Mouse (Mus musculus): Measurements from ENCODE around the gene Mgrn1.

The Mgrn1 gene

DNA sequence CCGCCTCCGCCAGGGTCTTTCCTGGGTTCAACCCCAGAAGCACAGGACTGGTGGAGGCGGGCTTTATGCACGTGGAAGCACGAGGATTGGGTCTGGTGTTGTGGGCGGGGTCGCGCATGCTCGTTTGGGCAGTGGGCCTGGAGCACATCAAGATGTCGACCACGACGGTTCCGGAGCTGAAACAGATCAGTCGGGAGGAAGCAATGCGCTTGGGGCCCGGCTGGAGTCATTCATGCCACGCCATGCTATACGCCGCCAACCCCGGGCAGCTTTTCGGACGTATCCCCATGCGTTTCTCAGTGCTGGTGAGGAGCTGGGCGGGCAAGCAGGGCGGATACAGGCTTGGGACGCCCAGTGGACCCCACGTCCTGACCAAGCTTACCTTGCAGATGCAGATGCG is 52.9 kb downstream of the Mgrn1 start:
- peak; percentile 97 for DNase-seq (ENCODE audit: low read depth, low spot score)

DNA sequence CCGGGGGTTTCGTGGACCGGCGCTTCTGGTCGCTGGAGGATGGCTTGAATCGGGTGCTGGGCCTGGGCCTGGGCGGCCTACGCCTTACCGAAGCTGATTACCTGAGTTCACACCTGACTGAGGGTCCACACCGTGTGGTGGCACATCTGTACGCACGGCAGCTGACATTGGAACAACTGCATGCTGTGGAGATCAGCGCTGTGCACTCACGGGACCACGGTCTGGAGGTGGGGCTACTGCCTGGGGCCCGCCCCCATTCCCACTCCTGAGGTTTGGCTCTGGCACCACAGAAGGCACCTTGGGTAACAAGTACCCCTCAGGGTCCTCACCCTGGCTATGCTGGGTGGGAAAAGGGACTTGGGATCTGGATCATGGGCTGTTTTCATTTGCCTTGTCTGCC is 53.4 kb downstream of the Mgrn1 start:
- peak; percentile 64 for DNase-seq (ENCODE audit: low read depth, low spot score)

DNA sequence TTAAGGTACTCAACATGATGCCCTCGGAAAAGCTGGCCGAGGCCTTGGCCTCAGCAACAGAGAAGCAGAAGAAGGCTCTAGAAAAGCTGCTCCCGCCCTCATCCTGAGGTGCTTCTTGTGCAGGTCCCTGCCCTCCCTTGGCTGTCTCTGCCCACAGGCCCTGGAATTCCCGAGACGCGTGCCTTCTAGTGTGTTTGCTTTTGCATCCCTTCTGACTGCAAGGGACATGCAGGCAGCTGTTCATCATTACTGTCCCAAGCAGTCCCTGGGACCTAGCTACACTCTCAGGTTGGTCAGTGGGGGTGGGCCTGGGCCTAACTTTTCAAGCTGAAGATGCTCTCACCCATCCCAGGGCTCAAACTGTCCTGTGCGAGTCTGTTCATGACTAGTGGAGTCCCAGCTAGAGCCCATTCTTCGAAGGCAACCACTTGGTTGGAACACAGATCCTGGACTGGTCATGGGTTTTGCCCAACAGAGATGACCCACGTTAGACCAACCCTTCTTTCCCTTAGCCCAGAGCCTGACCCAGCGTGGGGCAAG is 54.3 kb downstream of the Mgrn1 start:
- DNase-seq (ENCODE audit: low read depth, low spot score): no peak

DNA sequence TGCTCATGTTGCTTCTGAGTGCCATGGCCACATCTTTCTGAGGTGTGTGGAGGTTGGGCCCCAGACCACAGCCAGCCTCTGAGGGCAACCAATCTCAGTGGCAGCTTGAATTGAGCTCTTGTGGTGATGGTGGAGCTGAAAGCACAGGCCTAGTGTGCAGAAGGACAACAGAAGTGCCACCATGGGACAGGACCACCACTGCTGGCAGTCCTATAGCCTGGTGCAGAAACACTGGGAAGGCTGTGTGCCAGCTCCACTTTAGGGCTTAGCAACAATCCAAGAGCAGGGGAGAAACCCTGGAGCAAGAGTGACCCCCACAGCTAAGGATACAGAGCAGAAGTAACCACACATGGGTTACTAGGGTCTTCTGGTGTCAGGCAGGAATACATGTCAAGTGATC is 55.0 kb downstream of the Mgrn1 start:
- no peak for DNase-seq (ENCODE audit: low read depth, low spot score)

DNA sequence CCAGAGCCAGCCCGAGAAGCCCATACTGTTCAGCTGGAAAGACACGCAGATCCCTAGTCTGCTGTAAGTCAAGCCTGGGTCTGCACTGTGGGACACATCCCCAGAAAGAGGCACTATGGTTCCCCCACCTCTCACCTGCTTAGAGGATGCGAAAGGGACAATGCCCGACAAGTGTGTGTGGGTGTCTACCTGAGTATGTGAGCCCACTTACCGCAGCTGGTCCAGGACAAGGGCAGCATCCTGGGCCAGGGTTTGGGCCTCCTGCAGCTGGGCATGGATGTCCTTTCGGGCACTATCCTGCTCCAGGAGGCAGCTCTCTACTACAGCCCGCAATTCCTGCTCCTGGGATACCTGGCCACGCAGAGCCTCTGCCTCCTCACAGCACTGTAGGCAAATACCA is 56.8 kb downstream of the Mgrn1 start:
- no peak for DNase-seq (ENCODE audit: low read depth, low spot score)

DNA sequence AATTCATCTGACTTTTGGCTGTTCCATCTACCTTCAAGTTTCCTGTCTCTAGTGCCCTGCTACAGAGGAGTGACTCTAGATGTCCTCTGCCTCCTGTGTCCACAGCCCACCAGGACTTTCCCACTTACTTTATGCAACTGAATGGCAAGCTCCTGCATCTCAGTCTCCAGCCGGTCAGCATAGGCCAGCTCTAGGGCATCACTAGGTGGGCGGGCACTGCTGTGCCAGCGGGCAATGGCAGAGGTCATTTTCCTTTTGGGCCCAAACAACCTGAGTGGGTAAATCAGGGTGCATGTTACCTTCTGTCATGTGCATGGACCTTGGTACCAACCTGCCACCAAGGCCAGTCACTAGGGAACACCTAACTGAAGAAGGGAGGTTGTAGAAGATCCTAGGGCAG is 57.4 kb downstream of the Mgrn1 start:
- DNase-seq (ENCODE audit: low read depth, low spot score): no peak

DNA sequence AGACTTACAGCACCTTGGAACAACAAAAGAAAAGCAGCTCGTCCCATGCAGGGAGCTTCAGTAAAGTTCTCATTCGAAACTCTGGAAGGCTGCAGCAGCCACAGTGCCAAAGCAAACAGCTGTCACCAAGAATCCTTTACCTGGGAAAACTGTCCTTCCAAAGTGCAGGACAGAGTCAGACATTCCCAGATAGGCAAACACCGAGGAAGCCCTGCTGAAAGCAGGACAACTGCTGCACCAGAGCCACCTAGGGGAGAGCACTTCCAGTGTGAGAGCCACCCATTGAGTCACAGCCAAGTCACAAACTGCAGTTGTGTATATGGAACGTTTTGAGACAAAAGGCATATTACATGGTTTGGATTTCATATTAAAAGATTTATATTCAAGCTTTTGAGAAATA is 59.4 kb downstream of the Mgrn1 start:
- no peak for DNase-seq (ENCODE audit: low read depth, low spot score)

DNA sequence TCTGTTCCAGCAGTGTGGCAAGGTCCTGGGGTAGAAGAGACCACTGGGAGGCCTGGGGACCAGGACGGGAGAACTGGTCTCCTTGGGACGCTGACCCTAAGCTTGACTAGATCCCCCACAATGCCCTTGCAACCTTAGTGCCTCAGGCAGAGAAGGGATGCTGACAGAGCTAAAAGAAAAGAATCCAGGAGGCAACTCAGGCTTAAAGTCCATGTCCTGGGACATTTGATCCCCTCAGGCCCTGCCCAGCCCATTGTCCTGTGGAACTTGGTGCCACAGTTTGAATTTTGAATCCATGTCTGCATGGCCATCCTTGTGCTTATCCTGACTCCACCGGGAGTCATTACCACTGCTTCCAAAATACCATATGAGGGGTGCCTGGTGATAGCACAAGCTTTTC is 60.1 kb downstream of the Mgrn1 start:
- no peak for DNase-seq (ENCODE audit: low read depth, low spot score)

DNA sequence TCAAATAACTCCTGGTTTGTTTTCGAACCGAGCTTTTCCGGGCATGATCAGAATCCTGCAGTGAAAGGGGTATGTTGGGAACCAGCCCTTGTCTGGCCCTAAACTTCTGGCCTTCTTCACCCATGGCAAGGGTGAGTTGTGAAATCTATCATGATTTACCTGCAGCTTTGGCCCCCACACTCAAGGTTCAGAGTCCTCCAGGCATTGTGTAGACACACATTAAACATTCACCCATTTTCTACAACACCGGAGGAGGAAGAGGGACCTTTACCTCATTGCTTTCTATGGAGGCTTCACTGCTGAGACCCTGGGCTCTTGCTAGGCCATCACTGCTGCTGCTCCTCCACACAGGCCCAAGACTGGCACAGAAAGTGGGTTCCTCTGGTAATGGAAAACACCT is 61.3 kb downstream of the Mgrn1 start:
- no peak for DNase-seq (ENCODE audit: low read depth, low spot score)

DNA sequence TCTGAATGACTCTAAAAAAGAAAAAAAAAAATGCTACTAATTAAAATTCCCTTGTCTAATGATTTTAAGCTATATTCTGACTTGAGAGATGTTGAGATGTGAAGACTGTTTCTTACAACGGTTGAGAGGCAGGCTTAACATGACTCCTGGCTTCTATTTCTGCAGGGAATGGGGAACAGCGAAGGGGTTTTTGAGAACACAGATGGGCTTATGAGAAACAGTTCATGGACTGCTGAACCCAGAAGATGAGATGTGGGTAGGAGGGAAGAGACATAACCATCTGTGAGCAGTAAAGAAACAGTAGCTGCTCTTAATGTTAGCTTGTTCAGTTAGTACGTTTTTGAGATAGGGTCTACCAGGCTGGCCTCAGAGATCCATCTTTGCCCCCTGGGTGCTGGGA is 70.6 kb downstream of the Mgrn1 start:
- no peak for DNase-seq (ENCODE audit: low read depth, low spot score)

DNA sequence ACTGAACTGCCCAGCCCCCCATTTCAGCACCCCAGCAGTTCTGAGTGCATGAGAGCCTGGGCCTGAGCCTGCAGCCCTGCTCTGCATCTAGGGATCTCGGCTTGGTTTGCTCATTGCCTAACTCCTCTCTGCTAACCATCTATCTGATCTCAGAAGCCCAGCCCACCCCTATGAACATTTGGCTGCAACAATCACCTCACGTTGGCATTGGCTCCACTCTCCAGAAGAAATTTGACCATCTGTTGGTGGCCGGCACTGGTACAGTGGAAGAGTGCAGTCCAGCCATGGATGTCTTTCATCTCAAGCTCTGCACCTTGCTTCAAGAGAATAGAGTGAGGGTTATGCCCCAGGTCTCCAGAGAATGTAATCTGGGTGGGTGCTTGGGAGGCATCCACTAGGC is 71.4 kb downstream of the Mgrn1 start:
- no peak for DNase-seq (ENCODE audit: low read depth, low spot score)

DNA sequence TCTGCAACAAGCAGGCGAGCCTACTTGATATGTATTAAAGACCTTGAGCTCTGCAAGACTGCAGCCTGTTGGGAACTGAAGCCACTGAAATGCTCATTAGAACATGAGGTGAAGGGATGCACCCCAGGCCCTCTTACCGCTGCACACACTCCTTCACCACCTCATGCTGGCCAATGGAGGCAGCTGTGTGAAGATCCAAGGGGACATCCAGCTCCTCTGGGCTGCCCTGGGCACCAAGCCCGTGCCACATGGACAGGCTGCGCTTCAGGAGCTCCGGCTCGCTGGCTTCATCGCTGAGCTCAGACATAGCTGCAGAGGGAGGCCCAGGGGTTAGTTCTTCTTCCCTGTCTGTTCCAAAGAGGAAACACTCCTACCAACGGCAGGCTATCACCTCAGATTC is 74.2 kb downstream of the Mgrn1 start:
- DNase-seq (ENCODE audit: low read depth, low spot score): no peak

DNA sequence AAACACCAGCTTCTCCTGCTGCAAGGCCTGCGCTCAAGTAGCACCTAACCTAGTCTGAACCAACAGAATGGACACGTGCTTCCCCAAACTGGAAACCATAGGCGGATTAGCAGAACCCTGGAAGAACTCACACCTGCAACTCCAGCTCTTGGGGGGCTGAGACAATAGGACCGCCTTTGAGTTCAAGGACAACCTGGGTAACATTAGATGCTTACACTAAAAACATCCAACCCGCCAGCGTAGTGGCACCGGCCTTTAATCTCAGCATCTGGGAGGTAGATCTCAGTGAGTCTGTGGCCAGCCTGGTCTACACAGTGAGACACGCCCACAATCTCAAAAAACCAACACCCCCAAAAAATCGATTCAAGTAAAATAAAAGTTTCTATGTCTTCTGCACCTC is 77.3 kb downstream of the Mgrn1 start:
- DNase-seq (ENCODE audit: low read depth, low spot score): peak; percentile 22

DNA sequence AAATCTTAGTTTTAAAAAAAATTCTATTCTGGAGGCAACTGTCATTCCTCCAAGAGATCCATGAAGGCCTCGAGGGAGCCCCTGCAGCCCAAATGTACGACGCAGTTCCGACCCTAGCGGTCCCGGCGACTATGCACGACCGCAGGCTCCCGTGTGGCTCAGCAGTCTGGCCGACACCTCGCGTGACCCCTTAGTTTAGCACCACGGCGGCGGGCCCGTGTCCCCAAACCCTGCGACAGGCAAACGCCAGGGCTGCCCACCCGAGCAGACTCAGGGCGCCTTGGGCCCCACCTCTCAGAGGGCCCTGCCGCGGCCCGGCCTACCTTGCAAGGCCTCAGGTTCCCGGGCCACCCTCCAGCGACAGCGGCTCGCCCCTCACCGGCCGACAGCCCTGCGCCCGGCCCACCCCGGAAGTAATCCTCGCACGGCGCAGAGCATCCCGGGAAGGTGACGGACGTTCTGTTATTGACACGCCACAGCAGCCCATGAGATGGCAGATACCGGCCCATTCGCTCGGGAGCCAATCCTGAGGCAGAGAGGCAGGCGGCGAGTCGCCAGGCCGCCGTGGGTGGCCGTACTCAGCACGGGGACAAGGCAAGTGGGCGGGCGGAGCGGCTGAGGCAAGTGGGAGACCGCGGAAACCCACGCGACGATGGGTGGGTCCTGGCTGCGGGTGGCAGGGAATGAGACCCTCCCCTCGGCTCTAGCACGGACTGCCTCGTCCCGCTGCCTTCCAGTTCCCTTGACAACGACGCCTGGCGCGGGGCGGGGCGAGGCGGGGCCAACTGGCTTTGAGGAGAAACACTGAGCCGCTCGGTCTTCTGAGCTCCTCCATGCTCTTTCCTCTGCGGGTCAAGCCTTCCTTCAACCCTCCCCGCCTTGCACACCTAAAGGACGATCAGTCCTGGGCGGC is 78.0 kb downstream of the Mgrn1 start, which contains the start of gene Anks3:
Anks3 (minus strand) TSS at position 409 of the 913 bp plus-strand sequence.
- peak; percentile 93 for DNase-seq (ENCODE audit: low read depth, low spot score)

DNA sequence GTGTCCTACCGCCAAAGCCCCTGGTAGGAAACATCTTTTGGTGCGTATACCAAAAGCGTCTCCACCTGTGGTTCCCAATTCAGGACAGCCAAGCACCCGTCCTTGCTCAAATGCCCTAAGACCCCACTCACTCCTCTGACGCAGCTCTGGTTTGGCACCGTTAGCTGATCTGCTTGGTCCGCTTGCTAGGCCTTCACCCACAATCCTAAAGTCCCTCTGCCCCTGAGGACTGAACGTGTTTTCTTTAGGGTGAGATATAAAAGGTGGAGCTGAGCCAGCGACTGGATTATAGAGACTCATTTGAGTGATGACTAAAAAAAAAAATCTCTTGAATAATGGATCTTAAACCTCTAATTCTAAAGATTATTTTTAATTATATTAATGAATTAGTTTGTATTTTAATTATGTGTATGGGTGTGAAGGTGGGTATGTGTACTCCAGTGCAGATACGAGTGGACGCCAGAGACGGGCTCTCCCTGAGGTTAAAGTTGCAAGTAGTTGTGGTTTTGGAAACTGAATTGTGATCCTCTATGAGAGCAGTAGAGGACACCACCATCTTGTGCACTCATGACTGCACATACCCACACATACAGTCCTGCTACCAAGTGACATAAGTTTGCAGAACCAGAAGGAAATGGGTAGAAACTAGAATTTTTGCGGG is 78.8 kb downstream of the Mgrn1 start:
- peak; percentile 15 for DNase-seq (ENCODE audit: low read depth, low spot score)

DNA sequence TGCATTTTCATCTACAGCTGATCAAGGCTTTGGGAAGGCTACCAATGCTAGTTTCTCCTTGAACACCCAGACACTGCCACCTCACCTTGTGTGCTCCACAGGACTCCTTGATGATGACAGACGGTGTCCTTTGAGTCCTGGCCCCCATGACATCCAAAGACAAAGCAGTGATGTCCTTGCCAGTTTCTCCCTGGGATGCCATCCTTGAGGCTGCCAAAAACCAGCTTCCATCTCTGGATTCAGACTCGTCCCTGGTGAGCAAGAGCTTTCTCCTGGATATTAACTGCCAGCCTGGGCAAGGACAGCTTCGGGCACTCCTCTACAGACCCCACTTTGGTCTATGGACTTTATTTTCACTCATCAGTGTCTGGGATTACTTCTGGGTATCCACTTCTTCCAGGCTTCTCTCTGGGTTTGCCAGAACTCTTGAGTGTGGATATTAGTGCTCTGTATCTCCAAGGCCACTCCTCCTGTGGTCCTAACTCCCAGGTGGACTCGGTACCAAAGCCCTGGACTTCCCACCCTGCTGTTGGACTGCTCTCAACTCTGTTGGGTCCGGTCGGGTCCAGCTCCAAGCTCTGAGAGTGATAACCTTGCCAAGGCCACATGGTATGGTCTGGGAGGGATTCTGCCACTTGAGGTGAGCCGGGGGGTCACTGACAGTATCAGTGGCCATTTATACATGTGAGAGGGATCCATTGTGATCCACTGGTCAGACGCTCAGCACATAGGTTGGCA is 79.5 kb downstream of the Mgrn1 start:
- no peak for DNase-seq (ENCODE audit: low read depth, low spot score)

DNA sequence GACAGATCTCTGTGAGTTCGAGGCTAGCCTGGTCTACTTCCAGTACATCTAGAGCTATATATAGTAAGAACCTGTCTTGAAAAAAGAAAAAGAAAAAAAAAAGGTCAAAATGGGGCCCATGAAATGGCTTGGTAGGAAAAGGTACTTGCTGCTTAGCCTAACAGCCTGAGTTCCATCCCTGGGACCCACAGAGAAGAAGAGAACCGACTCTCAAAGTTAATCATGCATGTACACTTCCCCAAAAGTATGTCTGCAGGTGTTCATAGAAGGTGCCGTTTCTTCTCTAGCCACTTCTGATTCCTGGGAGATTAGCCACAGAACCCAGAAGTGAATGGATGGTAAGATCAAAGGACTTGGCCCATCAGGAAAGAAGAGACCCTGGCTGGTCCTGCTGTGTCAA is 82.4 kb downstream of the Mgrn1 start:
- no peak for DNase-seq (ENCODE audit: low read depth, low spot score)

DNA sequence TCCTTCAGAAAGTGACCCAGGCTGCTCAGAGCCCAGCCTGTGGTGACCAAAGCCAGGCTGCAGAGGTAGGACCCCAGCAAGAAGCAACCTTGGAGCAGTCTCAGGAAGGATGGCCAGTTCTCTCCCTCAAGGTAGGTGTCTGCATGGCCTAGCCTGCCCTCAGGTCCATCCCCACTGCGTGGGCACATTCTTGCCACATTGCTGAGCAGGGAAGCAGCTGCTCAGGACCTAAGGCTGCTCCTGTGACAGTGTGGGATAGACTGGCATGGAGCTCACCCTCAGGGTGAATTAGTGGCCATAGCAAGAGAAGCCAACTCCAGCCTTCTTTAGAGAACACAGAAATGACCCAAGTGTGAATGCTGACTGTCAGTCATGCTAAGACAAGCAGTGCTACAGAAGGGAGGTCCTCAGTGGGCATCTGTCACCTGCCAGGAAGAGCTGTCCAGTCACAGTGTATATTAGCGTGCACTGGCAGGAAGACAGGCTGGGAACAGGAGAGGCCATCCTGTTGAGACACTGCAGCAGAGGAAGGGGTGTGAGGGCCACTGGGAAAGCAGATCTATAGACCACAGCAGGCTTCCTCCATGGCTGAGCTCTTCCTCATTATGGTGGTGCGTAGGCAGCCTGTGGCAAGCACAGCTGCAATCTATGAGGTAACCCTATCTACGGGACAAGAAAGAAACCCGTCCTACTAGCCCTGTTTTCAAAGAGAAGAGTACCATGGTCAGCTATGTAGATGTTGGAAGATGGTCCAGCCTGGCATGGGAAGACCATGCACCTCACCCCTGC is 83.2 kb downstream of the Mgrn1 start:
- no peak for DNase-seq (ENCODE audit: low read depth, low spot score)

DNA sequence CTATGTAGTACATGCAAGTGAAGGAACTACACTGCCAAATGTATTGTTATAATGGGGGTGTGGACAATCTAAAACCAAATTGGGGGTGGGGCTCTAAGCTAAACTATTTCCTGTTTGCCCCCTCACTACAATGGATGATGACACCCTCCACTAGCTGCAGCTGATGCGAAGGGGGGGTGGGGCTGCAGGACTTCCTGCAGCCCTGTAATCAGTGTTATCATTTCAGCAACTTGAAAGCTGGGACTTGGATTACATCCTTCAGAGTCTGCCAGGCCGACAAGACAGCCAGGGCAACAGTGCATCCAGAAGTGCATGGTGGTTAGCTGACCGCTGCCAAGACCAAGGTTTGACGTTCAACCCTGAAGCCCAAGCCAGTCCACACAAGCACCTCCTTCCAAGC is 85.6 kb downstream of the Mgrn1 start:
- DNase-seq (ENCODE audit: low read depth, low spot score): peak; percentile 21

DNA sequence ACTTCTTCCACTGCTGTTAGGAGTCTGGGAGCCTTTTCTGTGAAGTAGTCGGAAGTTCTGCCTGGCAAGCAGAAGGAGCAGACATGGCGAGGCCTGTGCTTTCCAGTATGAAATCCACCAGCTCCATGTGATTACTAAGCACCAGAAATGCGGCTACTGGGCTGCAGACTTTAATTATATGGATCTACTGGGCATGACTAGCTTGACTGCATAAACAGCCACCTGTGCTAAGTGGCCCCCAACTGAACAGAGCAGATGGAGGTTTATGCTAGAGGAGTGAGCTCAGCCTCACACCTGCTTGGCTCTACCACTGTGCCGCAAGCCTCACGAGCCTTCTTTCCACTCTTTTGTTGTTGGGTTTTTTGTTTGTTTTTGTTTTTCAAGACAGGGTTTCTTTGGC is 88.5 kb downstream of the Mgrn1 start:
- DNase-seq (ENCODE audit: low read depth, low spot score): no peak

DNA sequence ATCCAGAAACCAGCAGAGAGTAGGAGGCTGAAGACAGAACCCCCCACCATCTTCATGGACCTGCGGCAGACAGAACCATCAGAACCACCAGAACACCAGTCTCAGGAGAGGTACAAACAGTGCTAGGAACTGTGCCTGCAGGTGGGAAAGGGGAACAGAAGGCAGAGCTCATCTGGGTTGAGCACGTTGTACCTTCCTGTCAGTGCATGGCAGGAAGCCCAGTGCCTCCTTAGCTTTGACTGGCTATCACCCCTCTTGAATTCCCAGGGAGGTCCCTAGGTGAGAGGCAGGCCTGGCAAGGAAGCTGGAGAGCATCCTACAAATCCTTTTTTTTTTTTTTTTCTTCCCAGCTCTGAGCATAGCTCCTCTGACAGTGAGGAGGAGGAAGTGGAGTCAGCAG is 90.1 kb downstream of the Mgrn1 start:
- no peak for DNase-seq (ENCODE audit: low read depth, low spot score)

Data from ES-CJ7 (cell line).